Mouse (Mus musculus) embryonic facial prominence, embryonic 13.5 days (tissue): ENCODE data around the gene Esrrg. TPM values are rescaled to one million over a fixed set of nuclear protein-coding genes. Genes with fewer than 3 reads are reported as not detected.

Experiments
- ATAC-seq: fragments of 200-750 bp; cut with Nextera tagmentation; 2 replicates; pipeline ENCODE4 v1.8.0; 2017; ENCODE audit warnings: low read depth; ENCODE audit not compliant: insufficient number of reproducible peaks, insufficient read depth, low FRiP score, low TSS enrichment
- H3K27ac ChIP-seq: fragments of 300-500 bp; sonication (generic); 2 replicates; pipeline ENCODE4 v1.5.1; 2015; ENCODE audit warnings: moderate library complexity, mild to moderate bottlenecking, inconsistent platforms
- H3K27me3 ChIP-seq: fragments of 300-500 bp; sonication (generic); 2 replicates; pipeline ENCODE4 v1.6.1; 2015; ENCODE audit warnings: mild to moderate bottlenecking, inconsistent platforms
- H3K36me3 ChIP-seq: fragments of 300-500 bp; sonication (generic); 2 replicates; pipeline ENCODE4 v1.6.1; 2015; ENCODE audit warnings: mild to moderate bottlenecking, inconsistent platforms
- H3K4me1 ChIP-seq: fragments of 300-500 bp; sonication (generic); 2 replicates; pipeline ENCODE4 v1.6.1; 2015; ENCODE audit warnings: inconsistent platforms
- H3K4me2 ChIP-seq: fragments of 300-500 bp; sonication (generic); 2 replicates; pipeline ENCODE4 v1.6.1; 2015; ENCODE audit warnings: moderate library complexity, mild to moderate bottlenecking, inconsistent platforms
- H3K4me3 ChIP-seq: fragments of 300-500 bp; sonication (generic); 2 replicates; pipeline ENCODE4 v1.5.1; 2015; ENCODE audit warnings: mild to moderate bottlenecking, inconsistent platforms
- H3K9ac ChIP-seq: fragments of 300-500 bp; sonication (generic); 2 replicates; pipeline ENCODE4 v1.6.1; 2015; ENCODE audit warnings: mild to moderate bottlenecking, inconsistent platforms
- H3K9me3 ChIP-seq: fragments of 300-500 bp; sonication (generic); 2 replicates; pipeline ENCODE4 v1.6.1; 2016; ENCODE audit warnings: inconsistent platforms
- WGBS: fragments of 180-500 bp; shearing (Covaris S2); methylation state at CpG from one replicate; pipeline ENCODE4 v1.1.7; 2015; ENCODE audit warnings: mixed read lengths; 5-methylcytosine and 5-hydroxymethylcytosine counted together
- polyA plus RNA-seq: library from polyadenylated mRNA; unstranded; fragments of >200 nt; fragmentation: Nextera tagmentation; extraction: Ambion mirVana; gene quantifications from 2 replicates; pipeline ENCODE4 v1.2.1, GENCODE M21; 2015

Esrrg gene
- 1.00 and 2.0 TPM in 2 replicates for polyA plus RNA-seq

GRCm38 (mm10) chr1:187608261-187608921, at the start of gene Esrrg:
Gene Esrrg, plus strand, starts transcription at chr1:187608791.
- no peaks in the 10 kb centered on the region for H3K36me3 ChIP-seq
- peak within 1 kb of the TSS; percentile 80 for H3K4me2 ChIP-seq
- H3K9ac ChIP-seq: peak within 1 kb of the TSS; percentile 60
- H3K4me1 ChIP-seq: peaks cover 62% of the 10 kb centered on the region
- no peaks in the 10 kb centered on the region for H3K9me3 ChIP-seq
- H3K27ac ChIP-seq: no peak within 1 kb of the TSS
- H3K27me3 ChIP-seq: peaks cover 92% of the 10 kb centered on the region
- 1% methylated on average over 21 of the region's 21 CpGs for WGBS
- ATAC-seq: no peak
- H3K4me3 ChIP-seq: peak within 1 kb of the TSS; percentile 48

DNA sequence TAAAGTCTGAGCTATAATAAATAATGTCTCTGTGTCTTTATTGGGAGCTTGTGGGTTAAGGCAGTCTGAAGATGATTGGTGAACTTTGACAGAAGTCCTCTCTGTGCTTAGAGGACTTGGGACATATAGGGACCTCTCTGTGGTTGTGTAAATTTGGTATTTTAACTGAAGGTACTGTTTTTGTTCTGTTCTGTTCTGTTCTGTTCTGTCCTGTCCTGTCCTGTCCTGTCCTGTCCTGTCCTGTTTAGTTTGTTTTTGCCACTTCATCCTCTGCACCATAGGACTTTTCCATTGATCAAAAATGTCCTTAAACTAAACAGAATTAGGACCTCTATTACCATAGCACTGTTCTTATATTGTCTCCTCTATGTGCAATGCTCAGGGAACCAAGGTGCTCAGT, 24.6 kb upstream of the Esrrg start:
- no peak for ATAC-seq
- H3K4me1 ChIP-seq: no peaks in the 10 kb centered on the region
- H3K4me3 ChIP-seq: no peak overlapping the region
- H3K27ac ChIP-seq: no peak overlapping the region
- no peak overlapping the region for H3K9ac ChIP-seq
- H3K4me2 ChIP-seq: no peak overlapping the region
- H3K36me3 ChIP-seq: no peaks in the 10 kb centered on the region
- no peaks in the 10 kb centered on the region for H3K9me3 ChIP-seq
- H3K27me3 ChIP-seq: no peaks in the 10 kb centered on the region

GRCm38 (mm10) chr1:187586541-187587075, 22.0 kb upstream of the Esrrg start:
- Histone ChIP-seq H3K9ac (no peak overlapping the region), H3K27ac (no peak overlapping the region), H3K4me1 (no peaks in the 10 kb centered on the region), H3K36me3 (no peaks in the 10 kb centered on the region), H3K9me3 (no peaks in the 10 kb centered on the region), H3K4me3 (no peak overlapping the region), H3K27me3 (no peaks in the 10 kb centered on the region), H3K4me2 (no peak overlapping the region)
- ATAC-seq: no peak
- whole genome bisulfite sequencing: 89% methylated on average over 8 of the region's 8 CpGs

DNA sequence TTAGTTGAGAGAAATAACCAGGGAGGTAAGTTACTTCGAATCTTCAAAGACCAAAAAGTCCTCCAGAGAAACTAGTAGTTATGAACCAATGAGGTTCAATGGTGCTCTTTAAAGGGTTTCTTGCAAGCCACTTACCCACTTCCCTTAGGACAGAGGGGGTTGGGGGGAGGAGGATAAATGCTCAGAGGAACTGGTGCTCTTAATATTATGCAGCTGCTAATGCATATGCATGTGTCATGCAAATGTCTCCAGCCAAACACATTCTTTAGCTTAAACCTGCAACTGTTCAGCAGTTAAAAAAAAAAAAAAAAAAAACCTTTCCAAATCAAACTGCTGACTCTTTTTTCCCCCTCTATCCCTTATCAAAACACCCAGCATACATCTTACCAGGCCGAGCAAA, 5.6 kb upstream of the Esrrg start:
- Histone ChIP-seq H3K27me3 (peaks cover 61% of the 10 kb centered on the region), H3K36me3 (no peaks in the 10 kb centered on the region), H3K9ac (no peak overlapping the region), H3K4me1 (peaks cover 38% of the 10 kb centered on the region), H3K4me2 (no peak overlapping the region), H3K9me3 (no peaks in the 10 kb centered on the region), H3K4me3 (no peak overlapping the region), H3K27ac (no peak overlapping the region)
- ATAC-seq: no peak
- WGBS: 44% methylated on average over 2 of the region's 2 CpGs

- Histone ChIP-seq H3K9me3 (no peaks in the 10 kb centered on the region), H3K4me1 (peaks cover 48% of the 10 kb centered on the region), H3K4me2 (peak overlapping the region; percentile 30), H3K27me3 (peaks cover 72% of the 10 kb centered on the region), H3K4me3 (0 out of 2 replicates have a peak overlapping the region, but pooled peaks have one; percentile 6), H3K36me3 (no peaks in the 10 kb centered on the region), H3K27ac (no peak overlapping the region), H3K9ac (no peak overlapping the region)
- WGBS: 4% methylated on average over 11 of the region's 11 CpGs
- no peak for ATAC-seq
Measured at GRCm38 (mm10) chr1:187604063-187604484, 4.5 kb upstream of the Esrrg start.

- Histone ChIP-seq H3K4me1 (peaks cover 56% of the 10 kb centered on the region), H3K4me2 (peak overlapping the region; percentile 53)
- no peak for ATAC-seq
Measured at GRCm38 (mm10) chr1:187604691-187605310, 3.8 kb upstream of the Esrrg start.

GRCm38 (mm10) chr1:187605391-187606270, 3.0 kb upstream of the Esrrg start:
- Histone ChIP-seq H3K4me2 (peak overlapping the region; percentile 53), H3K4me3 (peak overlapping the region; percentile 29), H3K9me3 (no peaks in the 10 kb centered on the region), H3K27me3 (peaks cover 88% of the 10 kb centered on the region), H3K27ac (no peak overlapping the region), H3K9ac (no peak overlapping the region), H3K36me3 (no peaks in the 10 kb centered on the region), H3K4me1 (peaks cover 58% of the 10 kb centered on the region)
- ATAC-seq: no peak
- 2% methylated on average over 32 of the region's 32 CpGs for WGBS

More at GRCm38 (mm10) chr1:187604691-187605310, 3.8 kb upstream of the Esrrg start:
- WGBS: 4% methylated on average over 24 of the region's 24 CpGs
- Histone ChIP-seq H3K4me3 (0 out of 2 replicates have a peak overlapping the region, but pooled peaks have one; percentile 29), H3K27me3 (peaks cover 79% of the 10 kb centered on the region), H3K36me3 (no peaks in the 10 kb centered on the region), H3K9me3 (no peaks in the 10 kb centered on the region), H3K27ac (no peak overlapping the region), H3K9ac (no peak overlapping the region)

DNA sequence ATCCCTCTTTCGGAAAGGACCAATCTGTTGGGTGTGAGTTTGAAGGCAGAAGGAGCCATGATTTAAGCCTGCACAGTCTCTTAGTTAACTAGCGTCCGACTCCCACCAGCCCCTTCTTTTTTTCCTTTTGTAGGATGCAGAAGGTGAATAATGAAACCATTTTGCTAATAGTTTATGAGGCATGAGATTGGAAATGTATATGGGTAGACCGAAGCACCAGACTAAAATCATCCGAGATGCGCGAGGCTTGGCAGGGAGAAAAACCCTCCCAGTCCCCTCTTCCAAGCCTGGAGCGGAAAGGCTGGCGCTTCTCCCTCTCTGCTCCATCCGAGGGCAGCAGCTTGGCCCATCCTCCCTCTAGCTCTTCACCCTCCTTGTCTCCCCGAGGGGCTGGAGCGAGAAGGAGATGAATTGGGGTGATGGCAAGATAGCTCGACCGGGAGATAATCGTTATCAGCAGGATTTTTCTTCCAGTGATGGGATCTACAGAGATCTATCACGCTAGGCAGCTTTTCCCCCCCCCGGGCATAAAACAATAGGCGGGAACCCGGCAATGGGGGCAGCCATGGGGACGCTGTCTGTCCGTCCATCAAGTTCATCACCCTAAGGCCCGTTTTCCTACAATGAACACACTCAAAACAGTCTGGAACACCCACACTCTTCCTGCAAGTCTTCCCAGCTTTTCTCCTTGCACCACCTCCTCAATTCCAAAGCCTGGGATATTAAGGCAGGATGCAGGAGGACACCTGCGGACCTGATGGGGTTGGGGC, 2.1 kb upstream of the Esrrg start:
- peaks cover 96% of the 10 kb centered on the region for H3K27me3 ChIP-seq
- H3K4me1 ChIP-seq: peaks cover 58% of the 10 kb centered on the region
- no peak overlapping the region for H3K9ac ChIP-seq
- no peak overlapping the region for H3K4me3 ChIP-seq
- ATAC-seq: no peak
- no peaks in the 10 kb centered on the region for H3K36me3 ChIP-seq
- H3K9me3 ChIP-seq: no peaks in the 10 kb centered on the region
- 2% methylated on average over 23 of the region's 23 CpGs for WGBS
- H3K27ac ChIP-seq: no peak overlapping the region
- 0 out of 2 replicates have a peak overlapping the region, but pooled peaks have one; percentile 12 for H3K4me2 ChIP-seq

DNA sequence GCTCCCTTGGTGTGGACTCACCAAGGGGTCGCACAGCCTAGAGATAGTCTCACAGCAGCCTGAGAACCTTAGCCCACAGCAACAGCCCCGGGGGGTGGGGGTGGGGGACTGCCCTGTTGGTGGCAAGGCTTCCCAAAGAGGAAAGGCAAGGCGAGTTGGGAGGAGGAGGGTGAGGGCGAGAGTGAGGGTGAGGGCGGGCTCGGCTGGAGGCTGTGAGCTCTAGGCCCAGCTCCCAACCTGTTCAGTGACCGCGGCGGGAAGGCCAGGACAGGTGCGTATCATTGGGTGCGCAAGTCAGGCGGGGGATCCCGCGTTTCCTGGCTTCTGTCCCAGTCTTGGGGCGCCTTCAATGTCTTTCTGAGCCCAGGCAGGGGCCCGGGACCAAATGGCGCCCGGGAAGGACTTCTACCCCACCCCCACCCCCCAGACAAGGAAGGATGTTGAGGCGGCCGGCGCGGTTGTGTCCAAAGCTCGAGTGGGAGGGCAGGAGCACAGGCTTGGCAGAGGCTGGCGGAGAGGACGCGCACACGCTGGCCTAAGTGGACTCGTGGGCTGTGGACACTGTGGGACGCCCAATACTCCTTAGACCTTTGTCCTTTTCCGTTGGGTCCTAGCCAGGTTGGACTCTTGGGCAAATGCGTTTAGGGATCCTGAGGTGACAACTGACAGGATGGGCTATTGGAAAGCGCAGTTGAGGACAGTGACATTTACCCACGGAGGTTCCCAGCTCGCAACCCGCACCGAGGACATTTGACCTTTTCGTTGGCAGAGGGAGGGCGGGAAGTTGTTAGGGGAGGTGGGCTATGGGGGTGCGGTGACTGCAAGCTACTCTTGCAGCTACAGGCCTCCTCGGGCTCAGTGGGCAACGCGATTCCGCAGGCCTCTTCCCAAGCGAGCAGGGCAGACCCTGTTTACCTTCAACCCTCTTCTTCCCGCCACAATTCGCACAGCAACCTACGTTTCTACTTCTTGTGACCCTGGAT, 1.2 kb upstream of the Esrrg start:
- Histone ChIP-seq H3K4me1 (peaks cover 62% of the 10 kb centered on the region), H3K4me2 (peak overlapping the region; percentile 28), H3K9ac (no peak overlapping the region), H3K9me3 (no peaks in the 10 kb centered on the region), H3K4me3 (peak overlapping the region; percentile 48; the same call in 1 of the 2 replicates), H3K27me3 (peaks cover 100% of the 10 kb centered on the region), H3K36me3 (no peaks in the 10 kb centered on the region), H3K27ac (no peak overlapping the region)
- no peak for ATAC-seq
- WGBS: 2% methylated on average over 47 of the region's 47 CpGs
